Mouse (Mus musculus) cerebral cortex, adult 2 months (tissue): Measurements from ENCODE around the gene Ciao2a.

Source experiments
- WGBS: fragments of 180-500 bp; shearing (Covaris S2); methylation state at CpG from one replicate; pipeline ENCODE4 v1.1.7; 2018; 5-methylcytosine and 5-hydroxymethylcytosine counted together

Gene Ciao2a

GRCm38 (mm10) chr9:66120106-66120505, 6.3 kb upstream of the Ciao2a start:
- WGBS = 84% methylated on average over 4 of the region's 4 CpGs

DNA sequence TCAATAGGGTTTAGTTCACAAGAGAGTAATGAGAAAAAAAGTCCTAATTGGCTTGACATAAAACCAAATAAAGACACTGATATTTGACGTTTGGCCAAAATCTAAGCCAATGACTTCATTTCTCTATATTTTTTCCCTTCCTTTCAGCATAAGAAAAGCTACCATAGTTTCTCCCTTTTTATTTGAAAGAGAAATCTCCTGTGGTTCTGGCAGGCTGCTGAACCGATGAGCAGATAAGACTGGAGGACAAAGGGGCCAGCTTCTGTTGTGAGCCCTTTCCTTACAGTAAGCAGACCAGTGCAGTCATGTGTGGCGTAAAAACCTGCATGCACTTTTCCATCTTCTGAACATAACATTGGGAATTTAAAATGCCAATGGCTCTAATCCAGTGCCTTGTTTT, 5.5 kb upstream of the Ciao2a start:
- 68% methylated on average over 3 of the region's 3 CpGs for WGBS

GRCm38 (mm10) chr9:66123648-66124047, 2.8 kb upstream of the Ciao2a start:
- WGBS = 2% methylated on average over 5 of the region's 5 CpGs

- 0% methylated on average over 12 of the region's 12 CpGs for WGBS
Measured at GRCm38 (mm10) chr9:66124111-66124531, 2.3 kb upstream of the Ciao2a start.

GRCm38 (mm10) chr9:66124681-66125542, 1.5 kb upstream of the Ciao2a start:
- WGBS = 9% methylated on average over 33 of the region's 33 CpGs

- 51% methylated on average over 12 of the region's 12 CpGs for WGBS
Measured at GRCm38 (mm10) chr9:66125543-66126455, 612 bp upstream of the Ciao2a start.

GRCm38 (mm10) chr9:66127193-66127546, 759 bp downstream of the Ciao2a start:
- WGBS = 24% methylated on average over 6 of the region's 6 CpGs

DNA sequence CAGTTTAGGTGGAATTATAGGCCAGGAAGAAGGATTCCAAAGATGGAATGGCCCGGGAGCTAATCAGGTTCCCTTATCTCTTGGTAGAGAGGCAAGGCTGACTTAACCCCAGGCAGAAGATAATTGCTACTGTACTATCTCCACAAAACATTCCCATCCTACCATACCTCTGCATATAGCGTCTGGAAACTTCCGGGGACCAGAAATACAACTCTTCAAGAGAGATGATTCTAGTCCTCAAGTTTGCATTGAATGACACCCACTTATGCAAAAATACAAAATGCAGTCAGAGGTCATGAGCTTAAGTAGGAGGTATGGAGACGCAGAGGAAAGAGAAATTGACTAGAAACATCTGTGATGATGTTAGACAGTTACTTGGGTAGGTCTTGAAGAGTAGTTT, 1.5 kb downstream of the Ciao2a start:
- 96% methylated on average over 4 of the region's 4 CpGs for WGBS

- 91% methylated on average over 2 of the region's 2 CpGs for WGBS
Measured at GRCm38 (mm10) chr9:66131466-66131865, 5.1 kb downstream of the Ciao2a start.

- 51% methylated on average over 4 of the region's 4 CpGs for WGBS
Measured at GRCm38 (mm10) chr9:66135967-66136366, 9.6 kb downstream of the Ciao2a start.

DNA sequence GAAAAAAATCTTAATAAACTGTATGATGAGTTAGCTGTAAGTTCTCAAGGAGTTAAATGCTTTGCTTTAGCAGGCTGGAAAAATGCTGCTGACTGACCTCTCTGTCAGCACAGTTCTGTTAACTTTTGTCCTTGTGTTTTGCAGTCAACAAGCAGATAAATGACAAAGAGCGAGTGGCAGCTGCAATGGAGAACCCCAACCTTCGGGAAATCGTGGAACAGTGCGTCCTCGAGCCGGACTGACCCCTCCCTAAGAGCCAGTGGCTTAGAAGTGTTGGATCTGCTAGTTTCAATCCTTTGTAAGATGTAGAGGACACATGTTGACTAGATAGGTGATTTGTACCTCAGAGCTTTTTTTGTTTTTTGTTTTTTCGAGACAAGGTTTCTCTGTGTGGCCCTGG, 11.8 kb downstream of the Ciao2a start:
- WGBS = 80% methylated on average over 7 of the region's 7 CpGs

DNA sequence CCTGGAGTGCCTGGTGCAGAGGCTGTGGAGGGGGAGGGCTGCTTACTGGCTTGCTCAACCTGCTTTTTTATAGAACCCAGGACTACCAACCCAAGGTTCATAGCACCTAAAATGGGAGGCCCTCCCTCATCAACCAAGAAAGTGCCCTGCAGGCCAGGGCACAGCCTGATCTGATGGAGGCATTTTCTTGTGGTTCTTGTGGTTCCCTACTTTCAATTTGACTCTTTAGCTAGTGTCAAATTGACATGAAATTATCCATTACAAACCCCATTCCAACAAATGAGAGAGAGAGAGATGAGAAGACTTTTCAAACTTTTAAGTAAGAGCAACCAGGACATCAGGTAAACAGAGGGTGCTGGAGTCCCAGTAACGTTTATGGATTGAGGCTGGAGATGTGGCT, 15.9 kb downstream of the Ciao2a start:
- 69% methylated on average over 1 of the region's 1 CpGs for WGBS

GRCm38 (mm10) chr9:66144248-66144647, 17.8 kb downstream of the Ciao2a start:
- WGBS = 6% methylated on average over 6 of the region's 6 CpGs

DNA sequence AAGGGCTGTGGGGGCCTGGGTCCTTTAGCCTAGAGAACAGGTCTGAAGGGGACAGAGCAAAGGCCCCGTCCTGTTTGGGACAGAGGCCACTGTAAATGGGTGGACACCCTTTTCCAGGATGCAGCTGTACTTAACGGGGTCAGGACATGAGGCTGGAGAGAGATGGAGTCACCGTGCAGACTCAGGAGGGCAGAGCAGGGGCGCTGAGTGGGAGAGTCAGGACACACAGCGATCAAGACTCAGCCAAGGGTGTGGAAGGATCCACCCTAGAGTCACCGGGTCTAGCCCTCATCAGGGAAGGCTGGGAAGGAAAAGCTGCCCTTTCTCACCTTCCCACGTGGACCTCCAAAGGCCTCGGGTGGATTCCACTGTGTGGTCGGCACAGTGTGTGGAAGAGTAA, 25.6 kb downstream of the Ciao2a start:
- 81% methylated on average over 9 of the region's 9 CpGs for WGBS

- 96% methylated on average over 6 of the region's 6 CpGs for WGBS
Measured at GRCm38 (mm10) chr9:66153594-66153993, 27.2 kb downstream of the Ciao2a start.

GRCm38 (mm10) chr9:66154013-66154412, 27.6 kb downstream of the Ciao2a start:
- WGBS = 97% methylated on average over 9 of the region's 9 CpGs

GRCm38 (mm10) chr9:66155534-66155933, 29.1 kb downstream of the Ciao2a start:
- 88% methylated on average over 1 of the region's 1 CpGs for WGBS

GRCm38 (mm10) chr9:66157958-66158830, 31.8 kb downstream of the Ciao2a start, which contains the start of gene Dapk2:
Gene Dapk2 (plus strand): TSS chr9:66158223.
- 5% methylated on average over 57 of the region's 58 CpGs for WGBS

GRCm38 (mm10) chr9:66158885-66159430, 32.5 kb downstream of the Ciao2a start:
- WGBS = 91% methylated on average over 6 of the region's 6 CpGs

DNA sequence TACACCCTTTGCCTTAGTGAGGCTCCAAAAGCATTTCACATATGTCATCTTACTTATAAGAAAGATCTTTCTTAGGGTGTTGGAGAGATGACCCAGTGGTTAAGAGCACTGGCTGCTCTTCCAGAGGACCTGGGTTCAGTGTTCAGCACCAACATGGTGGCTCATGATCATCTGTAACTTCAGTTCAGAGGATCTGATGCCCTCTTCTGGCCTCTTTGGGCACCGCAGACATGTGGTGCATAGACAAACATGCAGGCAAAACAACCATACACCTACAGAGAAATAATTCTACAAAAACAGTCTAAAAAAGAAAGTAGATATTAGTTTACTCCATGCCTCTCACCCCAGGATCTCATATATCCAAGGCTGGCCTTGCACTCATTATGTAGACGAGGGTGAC, 33.7 kb downstream of the Ciao2a start:
- WGBS = 100% methylated on average over 2 of the region's 2 CpGs

DNA sequence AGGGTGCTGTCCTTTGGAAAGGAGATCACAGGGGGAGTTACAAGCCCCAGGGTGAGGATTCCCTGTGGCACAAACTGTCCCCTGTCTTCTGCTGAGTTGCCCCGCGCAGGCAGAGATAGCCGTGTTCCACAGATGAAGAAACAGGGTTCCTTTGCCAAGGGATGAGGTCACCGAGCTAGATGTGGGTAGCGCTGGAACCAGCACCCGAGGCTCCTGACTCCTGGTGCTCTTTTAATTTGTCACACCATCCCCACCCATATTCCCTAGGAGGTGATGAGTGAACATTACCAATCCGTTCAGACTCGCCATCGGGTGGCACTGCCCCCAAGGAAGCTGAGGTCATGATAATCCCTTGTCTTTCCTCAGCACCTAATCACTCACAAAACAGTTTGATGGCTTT, 36.6 kb downstream of the Ciao2a start:
- 63% methylated on average over 9 of the region's 9 CpGs for WGBS
